Mouse (Mus musculus): Measurements from ENCODE around the gene Thrsp. TPM values are rescaled to one million over a fixed set of nuclear protein-coding genes. Genes with fewer than 3 reads are reported as not detected.
"Not testable (repeated sequence)": the region's sequence is repeated elsewhere in the genome, so short reads cannot be mapped to it uniquely, and the experiment has no call there.

Thrsp gene
- 10 to 100 TPM; 27.7 to 34.9 TPM for total RNA-seq (2021)
- long read RNA-seq, experiment 1, transcript Thrsp-201 (2 exons, 1,277 nt) = major isoform, 58 of 66 reads
- long read RNA-seq, experiment 1, partial matches to known transcripts = 8 of 66 reads
- long read RNA-seq, experiment 1, other reads (novel, unspliced or antisense) = 0 of 66 reads
- long read RNA-seq, experiment 2, transcript Thrsp-201 (2 exons, 1,277 nt) = major isoform, 66 of 81 reads
- long read RNA-seq, experiment 2, partial matches to known transcripts = 15 of 81 reads
- long read RNA-seq, experiment 2, other reads (novel, unspliced or antisense) = 0 of 81 reads

DNA sequence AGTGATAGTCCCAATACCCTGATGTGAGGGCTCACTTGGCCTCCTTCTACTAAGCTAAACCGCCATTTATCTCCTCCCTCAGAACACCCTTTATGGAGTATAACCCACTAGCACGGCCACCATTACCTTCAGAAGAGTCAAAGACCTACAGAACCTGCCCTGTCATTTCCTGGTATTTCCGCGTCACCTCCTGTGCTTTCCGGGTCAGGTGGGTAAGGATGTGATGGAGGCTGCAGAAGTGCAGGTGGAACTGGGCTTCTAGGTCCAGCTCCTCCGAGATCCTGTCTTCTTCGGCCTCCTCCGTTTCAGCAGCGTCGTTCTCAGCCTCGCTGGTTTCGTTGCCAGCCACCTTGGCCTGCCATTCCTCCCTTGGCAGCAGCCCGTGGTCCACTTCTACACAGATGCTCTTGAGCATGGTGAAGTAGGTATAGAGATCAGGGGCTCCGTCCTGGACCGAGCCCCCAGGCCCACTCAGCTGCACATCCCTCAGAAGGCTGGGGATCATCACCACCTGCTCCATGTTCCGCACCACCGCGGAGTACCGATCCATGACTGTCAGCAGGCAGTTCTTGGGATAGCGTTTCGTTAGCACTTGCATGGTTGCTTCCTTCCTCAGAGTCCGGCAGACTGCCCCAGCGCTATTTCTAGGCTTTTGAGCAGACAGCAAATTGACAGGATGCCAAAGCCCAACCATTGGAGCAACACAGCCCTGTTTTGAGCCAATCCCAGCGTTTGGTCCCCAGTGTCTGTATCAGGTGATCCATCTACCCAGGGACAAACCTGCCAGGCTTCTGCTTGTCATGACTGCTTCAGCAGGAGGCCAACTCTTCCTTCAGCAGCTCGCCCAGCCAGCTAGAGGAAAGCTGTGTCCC, at the start of gene Thrsp:
Thrsp (minus strand) TSS at position 825 of the 872 bp plus-strand sequence.
- intact Hi-C loops (cut with DNase I) = no loop called here

DNA sequence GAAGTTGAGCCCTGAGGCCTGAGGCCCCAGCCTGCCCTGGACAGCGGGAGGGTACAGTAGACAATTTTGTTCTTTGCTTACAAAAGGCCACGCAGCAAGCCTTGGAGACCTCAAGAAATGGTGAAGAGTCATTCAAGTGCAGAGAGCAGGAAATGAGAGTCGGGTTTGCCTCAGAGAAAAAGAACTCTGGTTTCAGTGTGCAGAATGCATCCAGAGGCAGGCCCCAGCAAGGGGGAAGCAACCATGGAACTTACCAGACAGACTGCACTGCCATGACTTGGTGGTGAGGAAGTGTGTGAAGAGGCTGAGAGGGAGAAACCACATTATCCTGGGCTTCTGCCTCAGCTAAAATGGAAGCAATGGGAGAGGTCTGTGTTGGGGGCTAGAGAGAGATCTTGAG, 38.0 kb upstream of the Thrsp start:
- DNase-seq = no peak
- intact Hi-C loops (cut with DNase I) = no loop called here

More for the DNA sequence above, at the start of gene Thrsp:
- DNase-seq = peak; percentile 73 to 80

DNA sequence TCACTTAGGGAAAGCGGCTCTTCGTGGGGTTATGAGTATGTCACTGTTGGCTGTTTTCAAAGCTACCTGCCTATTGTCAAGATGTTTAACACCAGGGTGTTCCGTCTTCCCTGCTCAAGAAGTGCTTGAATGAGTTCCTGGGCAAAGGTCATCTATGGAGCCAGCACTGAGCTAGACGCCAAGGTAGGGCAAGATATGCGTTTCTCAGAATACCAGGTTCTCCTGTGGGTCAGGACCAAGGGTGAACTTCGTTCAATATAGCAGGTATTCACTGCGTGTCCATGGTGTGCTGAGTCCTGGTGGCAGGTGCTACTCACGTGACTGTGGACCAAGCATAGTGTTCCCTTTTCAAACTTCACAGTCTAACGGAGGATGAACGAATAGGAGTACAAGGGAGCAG, 37.3 kb upstream of the Thrsp start:
- no peak for DNase-seq
- intact Hi-C loops (cut with DNase I) = no loop called here

DNA sequence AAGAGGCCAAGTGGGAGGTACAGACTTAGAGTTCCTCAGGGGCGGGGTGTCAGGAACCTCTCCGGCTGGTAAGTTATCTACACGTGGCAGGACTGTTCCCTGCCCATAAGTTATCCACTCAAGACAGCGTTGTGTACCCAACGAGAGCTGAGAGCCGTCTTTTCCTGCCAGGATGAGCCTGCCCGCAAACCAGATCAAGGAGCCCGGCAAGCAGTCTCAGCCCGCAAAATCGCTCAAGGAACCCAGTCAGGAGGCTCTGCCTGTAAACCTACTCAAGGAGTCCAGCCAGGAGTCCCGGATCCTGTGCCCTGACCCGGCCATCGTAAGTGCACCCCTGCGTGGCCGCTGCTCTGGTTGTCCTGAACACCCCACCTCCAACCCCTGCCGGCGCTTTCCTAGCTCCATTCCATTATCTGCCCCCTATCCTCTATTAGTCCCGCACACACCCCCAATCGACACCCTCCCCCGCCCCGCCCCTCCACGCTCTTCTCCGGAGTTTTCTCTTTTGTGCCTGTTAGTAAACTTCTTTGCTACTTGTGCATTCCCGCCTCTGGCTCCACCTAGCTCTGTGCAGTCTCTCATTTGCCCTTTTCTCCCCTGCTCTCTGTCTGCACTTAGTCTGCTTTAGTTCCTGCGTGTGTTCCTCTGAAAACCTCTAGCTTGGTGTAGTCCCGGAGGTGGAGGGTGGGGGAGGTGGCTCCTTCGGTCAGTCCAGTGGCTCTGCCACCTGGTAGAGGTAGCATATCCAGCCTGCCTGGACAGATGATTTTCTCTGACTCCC, 35.8 kb upstream of the Thrsp start:
- intact Hi-C loops (cut with DNase I) = loop anchor here (2.0 kb wide), 1 partner anchor 21 kb away; no protein-coding TSS in a partner anchor
- peak; percentile 8 to 9 for DNase-seq

DNA sequence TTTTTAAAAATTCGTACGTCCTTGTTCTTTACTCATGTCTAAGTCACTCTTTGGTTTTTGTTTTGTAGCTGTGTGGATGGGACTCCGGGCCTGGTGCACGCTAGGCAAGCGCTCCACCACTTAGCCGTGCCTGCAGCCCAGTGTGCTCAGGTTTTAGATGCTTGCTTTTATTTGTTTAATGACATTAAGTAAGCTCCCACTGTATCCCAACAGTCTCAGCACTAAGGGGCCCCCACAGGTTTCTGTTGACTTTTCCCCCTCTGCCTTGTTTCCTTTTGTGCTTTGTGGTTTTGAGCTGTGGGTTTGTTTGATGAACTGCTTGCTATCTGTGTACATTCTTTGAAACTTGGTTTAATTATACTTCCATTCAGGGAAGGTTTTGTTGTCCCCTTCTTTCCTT, 34.7 kb upstream of the Thrsp start:
- no peak for DNase-seq
- intact Hi-C loops (cut with DNase I) = loop anchor here (2.0 kb wide), 1 partner anchor 23 kb away; no protein-coding TSS in a partner anchor

DNA sequence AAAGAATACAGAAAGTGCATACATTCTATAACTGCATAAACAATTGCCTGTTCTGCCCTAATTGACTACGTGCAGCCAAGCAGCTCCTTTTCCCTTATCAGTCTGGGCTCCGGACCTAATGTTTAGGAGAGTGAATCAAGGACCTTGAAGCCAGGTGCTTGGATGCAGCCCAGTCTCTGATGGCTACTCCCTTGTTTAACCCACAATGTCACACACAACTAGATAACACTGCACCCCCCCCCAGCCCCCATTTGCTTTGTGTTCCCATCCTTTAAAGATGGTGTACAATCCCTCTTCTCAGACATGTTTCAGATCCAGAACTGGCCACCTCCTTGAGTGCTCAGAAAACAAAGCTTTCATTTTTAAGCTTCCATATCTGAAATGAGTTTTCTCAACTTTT, 33.5 kb upstream of the Thrsp start, which contains the start of gene Kctd14:
Kctd14 (plus strand) TSS at position 301 of the 400 bp plus-strand sequence.
- DNase-seq; intact Hi-C loops (cut with DNase I): not testable (repeated sequence)

DNA sequence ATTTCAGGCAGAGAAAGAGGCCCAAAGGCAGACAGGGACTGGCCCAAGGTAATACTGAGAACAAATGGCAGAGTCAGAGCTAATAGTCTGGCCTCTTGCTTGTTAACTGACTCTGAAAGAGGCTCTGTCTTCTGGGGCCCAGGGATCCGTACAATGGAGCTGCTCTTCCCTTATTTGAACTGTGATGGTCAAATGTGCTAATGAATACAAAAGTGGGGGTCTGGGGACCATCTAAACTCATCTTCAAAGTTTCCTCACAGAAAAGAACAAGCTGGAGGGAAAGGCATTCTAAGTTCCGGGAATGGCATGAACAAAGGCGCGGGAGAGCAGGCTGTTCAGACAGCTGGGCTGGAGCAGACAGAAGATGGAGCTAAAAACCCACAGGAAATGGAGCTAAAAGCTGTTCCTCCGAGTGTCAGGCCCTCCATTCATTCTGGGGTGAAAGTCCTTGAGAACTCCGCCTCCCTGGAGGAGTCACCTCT, 29.6 kb upstream of the Thrsp start:
- DNase-seq = no peak
- intact Hi-C loops (cut with DNase I) = no loop called here

DNA sequence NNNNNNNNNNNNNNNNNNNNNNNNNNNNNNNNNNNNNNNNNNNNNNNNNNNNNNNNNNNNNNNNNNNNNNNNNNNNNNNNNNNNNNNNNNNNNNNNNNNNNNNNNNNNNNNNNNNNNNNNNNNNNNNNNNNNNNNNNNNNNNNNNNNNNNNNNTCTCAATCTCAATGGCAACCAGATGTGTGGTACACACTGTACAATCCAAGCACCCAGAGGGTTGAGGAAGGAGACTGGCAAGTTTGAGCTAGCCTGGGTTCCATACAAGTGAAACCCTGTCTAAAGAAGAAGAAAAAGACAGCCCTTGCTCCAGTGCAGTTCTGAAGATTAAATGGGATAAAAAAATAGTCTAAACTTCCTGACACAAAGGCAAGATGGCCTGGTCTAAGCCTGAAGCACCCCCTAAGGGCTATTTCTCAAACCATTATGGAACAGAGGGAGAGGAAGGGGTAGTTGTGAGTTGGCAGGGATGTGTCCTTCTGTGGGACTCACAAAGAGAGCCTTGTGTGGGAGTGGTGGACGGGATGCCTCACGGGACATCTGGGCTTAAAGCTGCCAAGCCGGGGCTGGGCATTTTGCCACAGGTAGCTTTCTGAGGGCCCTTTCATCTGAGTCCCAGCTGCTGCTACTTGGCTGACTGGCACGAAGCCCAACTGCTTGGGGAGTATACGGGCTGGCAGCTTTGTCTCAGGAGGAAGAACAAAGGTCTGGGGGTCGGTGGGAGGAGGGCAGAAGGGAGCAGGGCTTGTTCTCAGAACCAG, 28.8 kb upstream of the Thrsp start:
- DNase-seq = peak; percentile 82 to 86
- intact Hi-C loops (cut with DNase I) = no loop called here

DNA sequence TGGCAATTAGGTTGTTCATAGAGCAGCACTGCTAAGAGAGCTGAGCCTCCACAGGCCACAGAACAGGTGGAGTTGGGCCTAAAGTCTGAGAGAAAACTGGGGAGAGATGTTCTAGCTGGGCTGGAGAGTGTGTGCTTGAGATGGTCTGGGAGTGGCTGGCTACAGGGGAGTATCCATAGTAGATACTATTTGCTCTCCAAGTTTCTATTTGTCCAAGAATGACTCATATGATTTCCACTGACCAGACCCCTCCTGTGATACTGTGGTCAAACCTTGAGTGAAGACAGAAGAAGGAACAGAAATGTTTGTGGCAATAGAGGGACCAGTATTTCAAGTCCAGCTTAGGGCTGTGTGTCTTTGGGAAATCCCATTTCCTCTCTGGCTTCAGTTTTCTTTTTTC, 21.5 kb upstream of the Thrsp start:
- intact Hi-C loops (cut with DNase I) = no loop called here

DNA sequence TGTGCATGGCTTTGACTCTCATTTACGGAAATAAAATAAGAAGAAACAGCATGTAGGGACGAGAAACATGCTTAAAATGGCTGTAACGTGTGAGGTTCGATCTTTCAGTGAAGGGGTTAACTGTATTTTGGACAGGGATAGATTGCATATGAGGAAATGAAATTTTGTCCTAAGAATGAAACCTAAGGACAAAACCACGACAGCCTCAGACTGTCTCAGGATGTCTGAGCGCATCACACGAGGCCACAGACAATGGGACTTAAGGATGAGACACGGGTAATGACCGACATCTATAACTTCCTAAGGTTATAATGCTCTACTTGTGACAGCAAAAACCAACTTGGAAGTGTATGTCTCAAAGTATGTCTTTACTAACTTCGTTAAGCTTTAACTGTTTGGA, 17.0 kb upstream of the Thrsp start:
- intact Hi-C loops (cut with DNase I) = no loop called here
- no peak for DNase-seq

More for the DNA sequence above, 21.5 kb upstream of the Thrsp start:
- DNase-seq = no peak

DNA sequence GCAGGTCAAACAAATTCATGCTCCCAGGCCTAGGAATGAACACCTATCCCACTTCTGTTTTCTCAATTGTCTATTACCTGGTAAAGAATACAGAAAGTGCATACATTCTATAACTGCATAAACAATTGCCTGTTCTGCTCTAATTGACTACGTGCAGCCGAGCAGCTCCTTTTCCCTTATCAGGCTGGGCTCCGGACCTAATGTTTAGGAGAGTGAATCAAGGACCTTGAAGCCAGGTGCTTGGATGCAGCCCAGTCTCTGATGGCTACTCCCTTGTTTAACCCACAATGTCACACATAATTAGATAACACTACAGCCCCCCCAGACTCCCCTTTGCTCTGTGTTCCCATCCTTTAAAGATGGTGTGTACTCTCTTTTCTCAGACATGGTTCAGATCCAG, 16.0 kb upstream of the Thrsp start:
- DNase-seq; intact Hi-C loops (cut with DNase I): not testable (repeated sequence)

DNA sequence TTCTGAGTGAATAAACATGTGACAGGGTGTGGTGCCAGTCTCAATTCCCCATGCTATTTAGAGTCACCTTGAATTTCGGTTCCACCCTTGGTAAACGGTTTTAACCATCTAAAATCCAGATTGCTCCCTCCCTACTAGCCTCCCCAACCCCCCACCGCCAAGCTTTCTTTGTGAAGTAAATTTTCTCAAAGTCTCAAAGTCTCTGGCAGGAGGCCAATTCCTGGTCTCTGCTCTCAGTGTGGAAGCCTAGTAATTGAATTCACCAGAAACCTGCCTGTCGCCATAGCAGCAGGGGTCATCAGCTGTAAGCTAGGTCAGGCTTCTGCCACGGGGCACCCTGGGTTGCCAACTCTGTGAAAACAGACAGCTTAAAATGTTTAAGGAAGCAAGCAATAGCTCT, 12.2 kb upstream of the Thrsp start:
- peak in 1 of 2 experiments; percentile 22 for DNase-seq

DNA sequence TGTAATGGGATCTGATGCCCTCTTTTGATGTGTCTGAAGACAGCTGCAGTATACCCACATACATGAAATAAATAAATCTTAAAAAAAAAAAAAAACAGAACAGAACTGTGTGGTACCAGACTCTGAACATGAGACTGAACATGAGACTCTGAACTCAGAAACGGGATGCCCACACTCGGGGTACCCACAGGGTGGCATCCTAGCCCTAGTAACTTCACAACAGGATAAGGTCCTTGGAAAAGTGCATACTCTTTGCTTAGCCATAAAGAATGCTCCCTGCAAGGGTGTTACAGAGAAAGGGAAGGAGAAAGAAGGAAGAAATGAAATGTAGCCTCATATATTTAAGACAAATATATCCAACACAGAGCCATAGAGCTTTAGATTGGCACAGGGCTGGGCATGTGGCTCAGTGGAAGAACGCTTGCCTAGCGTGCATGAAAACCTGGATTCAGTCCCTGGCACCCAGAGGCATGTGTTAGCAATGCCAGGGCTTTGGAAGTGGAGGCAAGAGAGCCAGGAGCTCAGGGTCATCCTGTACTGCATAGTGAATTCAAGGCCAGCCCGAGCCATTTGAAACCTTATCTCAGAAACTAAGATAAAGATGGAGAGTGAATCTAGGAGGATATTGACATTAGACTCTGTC, 10.4 kb upstream of the Thrsp start:
- DNase-seq = peak in 1 of 2 experiments; percentile 52
- intact Hi-C loops (cut with DNase I) = loop anchor here (2.0 kb wide), 1 partner anchor 51 kb away; no protein-coding TSS in a partner anchor

More for the DNA sequence above, 12.2 kb upstream of the Thrsp start:
- intact Hi-C loops (cut with DNase I) = loop anchor here (2.0 kb wide), 1 partner anchor 49 kb away; no protein-coding TSS in a partner anchor

DNA sequence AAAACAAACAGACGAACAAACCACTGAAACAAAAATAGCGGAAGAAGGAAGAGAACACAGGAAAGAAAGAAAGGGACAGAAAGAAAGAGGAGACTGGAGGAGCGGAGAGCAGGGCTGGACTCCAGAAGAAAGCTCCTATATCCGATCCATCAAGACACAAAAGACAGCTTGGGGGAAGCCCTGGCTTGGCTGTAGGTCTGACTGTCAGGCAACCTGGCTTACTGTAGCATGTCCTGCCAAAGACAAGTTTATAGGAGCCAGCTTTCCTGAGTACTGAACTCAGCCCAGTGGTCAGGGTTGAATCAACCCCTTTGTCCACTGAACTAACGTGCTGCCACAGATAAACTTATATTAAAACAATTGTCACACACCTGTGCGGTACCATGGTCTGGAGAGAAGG, 9.8 kb upstream of the Thrsp start:
- DNase-seq = no peak
- intact Hi-C loops (cut with DNase I) = no loop called here

DNA sequence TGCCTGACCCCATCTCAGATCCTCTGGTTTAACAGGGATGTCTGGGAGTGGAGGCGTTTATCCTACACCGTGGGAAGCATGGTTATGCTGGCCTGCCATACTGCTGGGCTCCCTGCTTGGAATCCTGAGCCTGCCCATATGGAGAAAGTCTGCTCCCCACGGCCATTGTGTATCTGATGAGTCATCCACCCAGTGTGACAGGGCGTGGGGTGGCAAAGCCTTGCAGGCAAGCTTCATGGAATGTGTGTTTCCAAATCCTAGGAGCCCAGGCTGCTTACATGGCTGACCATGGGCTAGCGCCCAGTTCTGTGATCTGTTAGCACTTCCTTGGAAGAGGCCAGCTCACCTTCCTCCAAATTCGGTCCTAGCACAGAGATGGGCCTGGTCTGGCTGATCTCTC, 9.0 kb upstream of the Thrsp start:
- DNase-seq = no peak
- intact Hi-C loops (cut with DNase I) = no loop called here

DNA sequence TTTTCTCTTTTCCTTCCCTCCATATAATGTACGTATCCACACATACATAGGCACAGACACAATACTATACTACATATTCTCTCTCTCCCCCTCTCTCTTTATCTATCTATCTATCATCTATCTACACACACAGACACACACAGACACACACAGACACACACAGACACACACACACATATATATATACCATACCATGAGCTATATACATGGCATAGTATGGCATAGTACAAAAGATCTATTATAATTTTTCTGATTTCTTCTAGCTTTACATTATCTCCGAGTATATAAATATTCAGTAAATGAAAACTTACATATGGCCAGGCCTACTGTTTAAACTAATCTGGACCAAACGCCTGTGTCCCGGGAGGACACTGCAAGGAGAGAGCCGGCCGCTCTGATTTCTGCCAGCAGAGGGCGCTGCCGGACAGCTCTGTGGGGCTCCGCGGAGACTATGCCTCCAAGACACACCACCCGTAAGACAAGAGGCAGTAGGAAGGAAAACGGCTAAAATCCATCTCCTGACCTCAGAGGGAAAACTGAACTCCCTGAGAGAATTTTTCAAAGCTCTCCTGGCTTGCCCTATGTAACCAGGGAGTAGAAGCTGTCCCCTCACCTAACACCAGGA, 7.2 kb upstream of the Thrsp start:
- peak; percentile 93 to 98 for DNase-seq
- intact Hi-C loops (cut with DNase I) = loop anchor here (2.0 to 5.0 kb wide), 2 partner anchors 153 to 256 kb away; partner anchors contain the start of genes Aamdc and Rsf1

DNA sequence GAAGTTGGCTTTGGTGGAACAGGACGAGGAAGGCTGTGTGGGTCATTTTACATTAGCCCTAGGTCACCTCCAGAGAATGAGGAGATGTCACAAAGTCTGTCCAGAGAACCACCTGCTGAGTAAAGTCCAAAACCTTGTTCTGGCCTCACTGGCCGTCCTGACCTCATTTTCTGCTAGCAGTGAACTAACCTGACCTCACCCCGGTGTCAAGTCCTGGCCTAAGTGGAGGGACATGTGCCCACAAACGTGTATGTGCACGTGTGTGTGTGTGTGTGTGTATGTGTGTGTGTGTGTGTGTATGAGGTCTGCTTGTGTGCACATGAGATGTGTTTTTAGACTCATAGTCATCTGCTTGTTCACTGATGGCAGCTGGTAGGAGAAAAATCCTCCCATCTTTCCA, 6.2 kb upstream of the Thrsp start:
- no peak for DNase-seq
- intact Hi-C loops (cut with DNase I) = loop anchor here (2.0 to 5.0 kb wide), 2 partner anchors 154 to 257 kb away; partner anchors contain the start of genes Aamdc and Rsf1

DNA sequence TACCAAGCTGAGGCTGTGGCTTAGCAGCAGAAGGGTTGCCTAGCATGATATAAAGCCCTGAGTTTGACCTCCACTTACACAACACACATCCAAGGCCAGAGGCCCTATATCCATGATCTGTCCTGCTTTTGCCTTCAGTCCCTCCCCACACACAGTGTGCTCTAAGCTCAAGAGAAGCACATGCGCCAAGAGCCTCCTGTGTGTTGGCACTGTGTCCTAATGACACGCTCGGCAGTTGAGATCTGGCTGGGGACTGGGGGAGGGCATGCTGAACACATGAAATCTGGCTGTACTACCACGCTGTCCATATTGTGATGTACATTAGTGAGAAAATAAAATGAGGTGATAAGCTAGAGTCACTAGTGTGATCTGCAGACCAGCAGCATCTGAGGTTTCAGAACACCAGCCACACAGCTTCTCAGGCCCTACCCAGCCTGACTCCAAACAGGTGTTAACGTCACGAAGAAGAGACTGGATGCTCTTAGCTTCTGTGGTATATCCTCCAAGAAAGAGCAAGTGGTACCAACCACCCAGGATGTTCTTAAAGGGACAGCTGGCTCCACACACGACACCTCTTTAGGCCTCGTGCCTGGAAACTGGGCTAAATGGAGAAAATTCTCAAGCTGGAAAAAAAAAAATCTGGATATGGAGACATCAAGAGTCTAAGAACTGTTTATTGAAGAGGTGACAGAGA, 3.6 kb upstream of the Thrsp start:
- DNase-seq = peak in 1 of 2 experiments; percentile 53
- intact Hi-C loops (cut with DNase I) = loop anchor here (5.0 kb wide), 1 partner anchor 156 kb away; the partner anchor contains the start of genes Aamdc and Rsf1

Data from heart, postnatal 14 days (tissue).